Mouse (Mus musculus): Measurements from ENCODE around the gene Cnnm4.
A peak's percentile ranks its signal among the peaks of the same experiment; 100 is the strongest.

Cnnm4 gene

GRCm38 (mm10) chr1:36471181-36472105, at the start of gene Cnnm4:
Cnnm4 (plus strand) TSS chr1:36471620.
- peak; percentile 93 for DNase-seq

- peak; percentile 49 for DNase-seq
Measured at GRCm38 (mm10) chr1:36429511-36429910, 41.9 kb upstream of the Cnnm4 start.

DNA sequence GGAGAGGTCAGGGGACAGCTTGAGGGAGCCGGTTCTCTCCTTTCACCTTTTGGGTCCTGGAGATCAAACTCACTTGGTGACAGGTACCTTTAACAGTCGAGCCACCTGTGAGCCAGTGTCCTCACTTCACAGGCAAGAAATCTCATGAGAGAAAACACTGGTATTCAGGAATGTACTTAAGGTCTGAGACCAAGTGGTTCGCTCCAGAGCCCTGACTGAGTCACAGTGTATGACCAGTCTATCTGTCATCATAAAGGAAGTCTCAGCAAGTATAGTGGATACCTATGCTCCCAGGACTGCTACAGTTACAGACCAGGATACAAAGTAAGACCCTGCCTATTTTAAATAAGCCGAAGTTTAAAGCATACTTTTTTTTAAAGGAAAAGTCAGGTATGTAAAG, 38.4 kb upstream of the Cnnm4 start:
- no peak for DNase-seq

GRCm38 (mm10) chr1:36433616-36434015, 37.8 kb upstream of the Cnnm4 start:
- no peak for DNase-seq

DNA sequence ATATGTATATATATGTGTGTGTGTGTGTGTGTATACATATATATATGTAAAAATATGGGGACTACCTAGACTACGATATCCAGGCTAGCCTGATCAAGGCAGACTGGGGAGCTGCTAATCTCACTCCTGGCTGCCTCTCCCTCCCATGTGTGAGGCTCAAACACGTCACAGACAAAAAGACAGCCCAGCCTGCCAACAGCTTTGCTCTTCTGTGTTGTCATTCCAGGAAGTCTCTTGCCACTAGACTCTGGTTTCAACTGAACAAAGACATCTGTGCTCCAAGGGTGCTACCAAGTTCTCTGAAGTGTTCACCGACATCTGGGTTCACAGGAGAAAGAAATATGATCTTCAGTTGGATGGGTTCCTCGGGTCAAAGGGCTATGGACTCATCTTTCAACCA, 36.3 kb upstream of the Cnnm4 start:
- DNase-seq, result peak; percentile 70

DNA sequence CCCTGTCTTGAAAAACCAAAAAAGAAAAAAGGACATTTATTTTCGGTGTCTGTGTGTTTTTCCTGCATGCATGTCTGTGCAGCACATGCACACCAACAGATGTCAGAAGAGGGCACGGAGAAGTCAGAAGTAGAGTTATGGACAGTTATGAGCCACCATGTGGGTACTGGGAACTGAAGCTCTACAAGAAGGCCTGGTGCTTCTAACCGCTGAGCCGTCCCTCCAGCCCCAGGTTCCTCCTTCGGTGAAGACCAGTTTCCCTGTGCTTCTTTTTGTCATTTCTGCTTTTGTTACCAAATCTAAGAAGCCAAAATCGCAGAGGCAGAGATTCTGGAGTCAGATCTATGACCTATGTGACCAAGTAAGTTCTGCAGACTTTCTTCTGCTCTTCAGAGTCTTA, 34.9 kb upstream of the Cnnm4 start:
- no peak for DNase-seq

GRCm38 (mm10) chr1:36437223-36437622, 34.2 kb upstream of the Cnnm4 start:
- no peak for DNase-seq

GRCm38 (mm10) chr1:36441101-36441500, 30.3 kb upstream of the Cnnm4 start:
- DNase-seq, result no peak

DNA sequence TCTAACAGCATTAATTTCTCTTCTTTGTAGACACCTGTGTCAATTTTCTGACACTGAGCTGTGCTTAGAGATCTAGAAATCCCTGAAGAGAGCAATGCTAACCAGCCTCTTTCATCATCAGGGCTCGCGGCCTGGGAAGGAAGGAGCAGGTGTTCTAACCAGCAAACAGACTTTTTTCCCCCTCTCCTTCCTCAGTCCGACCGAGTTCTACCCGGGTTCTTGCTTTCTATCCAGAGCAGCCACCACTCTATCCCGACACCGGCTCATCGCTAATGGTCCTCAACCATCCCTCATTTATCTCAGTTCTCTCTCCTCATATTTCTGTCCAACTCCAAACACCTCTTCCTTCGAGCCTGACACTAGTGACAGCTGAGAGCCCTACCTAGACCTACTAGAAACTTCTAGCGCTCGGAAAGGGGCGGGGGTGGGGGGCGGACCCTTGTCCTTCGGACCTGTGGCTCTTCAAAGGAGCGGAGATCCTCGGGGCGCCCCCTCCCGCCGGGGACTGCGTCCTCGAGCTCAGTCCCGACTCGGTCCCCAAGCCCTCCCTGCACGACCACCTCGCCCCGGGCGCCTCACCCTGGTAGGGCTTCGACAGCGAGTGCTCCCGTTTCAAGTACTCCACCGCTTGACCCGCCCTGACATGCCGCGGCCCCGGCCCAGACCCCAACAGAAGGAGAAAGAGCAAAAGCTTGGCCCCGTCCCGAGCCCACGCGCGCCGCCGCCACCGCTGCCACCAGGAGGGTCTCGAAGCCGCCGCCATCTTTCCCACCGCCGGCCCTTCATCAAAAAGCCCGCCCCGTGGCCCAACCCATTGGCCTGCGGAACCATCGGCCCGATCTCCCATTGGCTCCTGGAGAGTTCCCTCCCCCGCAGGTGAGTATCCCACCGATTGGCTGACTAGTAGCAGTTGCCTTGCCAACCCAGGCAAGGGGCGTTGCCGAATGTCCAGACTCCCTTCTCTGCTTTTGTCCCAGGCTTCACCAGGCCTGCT, 26.7 kb upstream of the Cnnm4 start, which contains the start of gene Lman2l:
Lman2l (minus strand) TSS at position 801 of the 994 bp plus-strand sequence.
- DNase-seq, result peak; percentile 98

- no peak for DNase-seq
Measured at GRCm38 (mm10) chr1:36445508-36445907, 25.9 kb upstream of the Cnnm4 start.

DNA sequence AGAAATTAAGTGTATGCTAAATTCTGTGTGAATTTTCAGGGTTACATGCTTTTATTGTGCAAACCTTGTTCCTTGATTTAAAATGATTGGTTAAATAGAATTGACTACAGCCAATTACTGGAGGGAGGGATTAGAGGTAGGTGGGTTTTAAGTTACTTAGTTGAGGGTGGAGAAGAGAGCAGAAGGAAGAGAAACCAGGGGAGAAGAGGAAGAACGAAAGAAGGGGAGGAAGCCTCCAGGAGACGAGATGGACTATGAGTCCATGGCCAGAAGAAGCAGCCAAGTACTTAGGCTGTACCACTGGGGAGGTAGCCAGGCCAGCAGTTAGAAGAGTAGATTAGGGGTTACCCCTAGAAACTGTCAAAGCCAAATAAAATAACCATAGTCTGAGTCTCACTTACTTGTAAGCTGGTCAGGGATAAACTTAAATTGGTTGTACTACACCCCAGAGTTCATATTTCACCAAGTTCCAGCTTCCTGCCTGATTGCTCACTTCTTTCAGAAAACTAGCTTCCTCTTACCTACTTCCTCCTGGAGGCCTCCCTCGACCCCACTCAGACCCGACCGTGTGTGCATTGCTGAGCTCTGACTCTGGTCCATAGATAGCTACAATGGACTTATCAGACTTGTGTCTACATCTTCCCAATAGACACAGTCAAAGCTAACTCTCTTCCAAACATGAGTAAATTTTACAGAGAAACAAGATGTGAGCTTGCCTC, 25.2 kb upstream of the Cnnm4 start:
- DNase-seq, result peak; percentile 37

GRCm38 (mm10) chr1:36446841-36447240, 24.6 kb upstream of the Cnnm4 start:
- no peak for DNase-seq

DNA sequence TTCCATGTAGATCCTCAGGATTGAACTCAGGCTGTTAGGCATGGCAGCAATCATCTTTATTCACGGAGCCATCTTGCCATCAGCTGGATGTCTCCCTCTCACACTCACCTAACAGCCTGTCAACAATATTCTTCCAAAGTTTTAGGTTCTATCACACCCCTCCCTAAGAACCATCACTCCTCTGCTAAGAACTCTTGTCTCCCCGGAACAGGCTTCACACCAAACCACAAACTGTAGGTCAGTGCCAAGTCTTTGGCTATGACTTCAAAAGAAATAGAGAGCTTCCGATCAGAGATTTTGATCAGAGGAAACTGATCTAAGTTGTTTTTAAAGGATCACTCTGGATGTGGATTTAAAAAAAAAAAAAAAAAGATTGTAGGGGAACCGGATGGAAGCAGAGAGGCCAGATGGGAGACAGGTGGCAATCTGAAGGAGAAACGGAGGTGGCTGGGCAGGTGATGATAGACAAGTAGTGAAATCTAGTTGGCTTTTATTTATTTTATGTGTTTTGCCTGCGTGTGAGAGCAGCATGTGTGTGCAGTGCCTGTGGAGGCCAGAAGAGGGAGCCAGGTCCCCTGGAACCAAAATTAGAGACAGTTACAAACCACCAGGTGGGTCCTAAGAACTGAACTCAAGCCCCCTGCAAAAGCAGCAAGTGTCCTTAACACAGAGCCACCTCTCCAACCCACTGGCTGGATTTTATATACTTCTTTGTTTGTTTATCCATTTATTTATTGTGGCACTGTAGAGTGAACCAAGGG, 17.2 kb upstream of the Cnnm4 start:
- no peak for DNase-seq

GRCm38 (mm10) chr1:36457388-36458014, 13.9 kb upstream of the Cnnm4 start:
- DNase-seq, result no peak

DNA sequence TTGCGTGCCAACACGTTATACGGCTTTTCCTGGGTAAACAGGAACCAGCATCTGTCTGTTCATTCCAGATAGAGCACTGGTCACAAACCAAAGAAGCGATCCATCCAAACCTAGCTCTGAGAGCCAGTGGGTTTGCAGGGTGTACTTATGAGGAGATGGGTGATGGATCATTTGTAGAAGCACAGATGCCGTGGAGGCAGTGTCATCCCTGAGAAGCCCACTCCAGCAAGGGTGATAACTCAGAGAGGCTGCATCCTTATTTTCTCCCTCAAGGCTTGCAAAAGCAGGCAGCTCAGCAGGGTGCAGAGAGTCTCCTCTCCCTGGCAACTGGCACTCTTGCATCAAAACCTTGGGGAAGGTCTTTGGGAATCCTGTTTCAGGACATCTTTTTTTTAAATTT, 13.3 kb upstream of the Cnnm4 start:
- no peak for DNase-seq

- DNase-seq, result peak; percentile 45
Measured at GRCm38 (mm10) chr1:36461829-36462228, 9.6 kb upstream of the Cnnm4 start.

DNA sequence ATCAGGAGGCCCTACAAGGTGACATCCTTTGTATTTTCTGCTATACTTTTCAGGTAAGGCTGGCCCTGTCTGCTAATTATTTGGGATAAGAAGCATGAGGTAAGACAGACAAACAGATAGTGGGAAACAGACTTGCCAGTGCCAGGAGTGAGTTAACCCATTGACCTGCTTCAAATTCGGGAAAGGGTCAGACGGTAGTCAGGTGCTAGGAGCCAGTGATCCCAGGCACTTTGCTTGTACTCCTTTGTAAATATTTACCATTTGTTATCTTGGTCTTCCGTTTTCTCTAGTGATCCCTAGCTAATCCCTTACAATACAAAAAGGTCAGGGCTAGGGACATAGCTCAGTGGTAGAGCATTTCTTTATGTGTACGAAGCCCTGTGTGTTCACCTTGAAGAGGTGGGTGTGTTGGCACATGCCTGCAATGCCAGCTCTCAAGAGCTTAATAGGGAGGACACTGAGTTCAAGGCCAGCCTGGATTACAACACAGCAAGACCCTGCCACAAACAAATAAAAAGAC, 5.7 kb upstream of the Cnnm4 start:
- no peak for DNase-seq

GRCm38 (mm10) chr1:36467446-36467845, 4.0 kb upstream of the Cnnm4 start:
- no peak for DNase-seq

GRCm38 (mm10) chr1:36469811-36470444, 1.5 kb upstream of the Cnnm4 start:
- DNase-seq, result no peak

DNA sequence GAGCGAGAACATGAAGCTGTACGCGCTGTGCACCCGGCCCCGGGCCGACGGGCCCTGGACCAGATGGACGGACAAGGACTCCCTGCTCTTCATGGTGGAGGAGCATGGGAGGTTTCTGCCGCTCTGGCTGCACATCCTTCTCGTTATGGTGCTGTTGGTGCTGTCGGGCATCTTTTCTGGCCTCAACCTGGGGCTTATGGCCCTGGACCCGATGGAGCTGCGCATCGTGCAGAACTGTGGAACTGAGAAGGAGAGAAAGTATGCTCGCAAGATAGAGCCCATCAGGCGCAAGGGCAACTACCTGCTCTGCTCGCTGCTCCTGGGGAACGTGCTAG, 653 bp downstream of the Cnnm4 start:
- DNase-seq, result no peak
